Mouse (Mus musculus) limb, embryonic 11.5 days (tissue): ENCODE data around the gene Slc5a10. TPM values are rescaled to one million over a fixed set of nuclear protein-coding genes. Genes with fewer than 3 reads are reported as not detected.

Experiments used
- ATAC-seq: fragments of 200-750 bp; cut with Nextera tagmentation; 2 replicates; pipeline ENCODE4 v1.8.0; 2017; ENCODE audit warnings: low read depth; ENCODE audit not compliant: insufficient number of reproducible peaks, low FRiP score, low TSS enrichment
- DNase-seq: peaks from one replicate; pipeline ENCODE4 v3.0.0-alpha.2; 2015; ENCODE audit warnings: low spot score
- H3K27ac ChIP-seq: fragments of 300-500 bp; sonication (generic); replicated peaks from 2 replicates; pipeline ENCODE4 v1.5.1; 2014; ENCODE audit warnings: low read depth, mild to moderate bottlenecking, low read length
- H3K27me3 ChIP-seq: fragments of 300-500 bp; sonication (generic); 2 replicates; pipeline ENCODE4 v1.6.1; 2014; ENCODE audit warnings: mild to moderate bottlenecking, low read length, mixed read lengths; ENCODE audit not compliant: control insufficient read depth, insufficient read depth
- H3K36me3 ChIP-seq: fragments of 300-500 bp; sonication (generic); 2 replicates; pipeline ENCODE4 v1.6.1; 2014; ENCODE audit warnings: mild to moderate bottlenecking, low read length, moderate library complexity, mixed read lengths; ENCODE audit not compliant: control insufficient read depth, insufficient read depth
- H3K4me1 ChIP-seq: fragments of 300-500 bp; sonication (generic); 2 replicates; pipeline ENCODE4 v1.6.1; 2014; ENCODE audit warnings: low read length, mixed read lengths; ENCODE audit not compliant: control insufficient read depth, insufficient read depth
- H3K4me2 ChIP-seq: fragments of 300-500 bp; sonication (generic); 2 replicates; pipeline ENCODE4 v1.6.1; 2014; ENCODE audit warnings: low read depth, mild to moderate bottlenecking, moderate library complexity; ENCODE audit not compliant: severe bottlenecking
- H3K4me3 ChIP-seq: fragments of 300-500 bp; sonication (generic); 2 replicates; pipeline ENCODE4 v1.5.1; 2014; ENCODE audit warnings: low read depth, low read length
- H3K9ac ChIP-seq: fragments of 300-500 bp; sonication (generic); 2 replicates; pipeline ENCODE4 v1.6.1; 2014; ENCODE audit warnings: mild to moderate bottlenecking, low read length
- H3K9me3 ChIP-seq: fragments of 300-500 bp; sonication (generic); 2 replicates; pipeline ENCODE4 v1.6.1; 2016; ENCODE audit warnings: low read length; ENCODE audit not compliant: control insufficient read depth
- WGBS: fragments of 180-500 bp; shearing (Covaris S2); extraction: QIAGEN DNeasy Blood & Tissue Kit; methylation state at CpG from one replicate; pipeline ENCODE4 v1.1.7; 2014; 5-methylcytosine and 5-hydroxymethylcytosine counted together
- polyA plus RNA-seq: library from polyadenylated mRNA; unstranded; fragments of >200 nt; fragmentation: Nextera tagmentation; extraction: Ambion mirVana; gene quantifications from 2 replicates; pipeline ENCODE4 v1.2.1, GENCODE M21; 2014

The Slc5a10 gene
- polyA plus RNA-seq, 1 experiment from 2014 or later, result 0.11 TPM

DNA sequence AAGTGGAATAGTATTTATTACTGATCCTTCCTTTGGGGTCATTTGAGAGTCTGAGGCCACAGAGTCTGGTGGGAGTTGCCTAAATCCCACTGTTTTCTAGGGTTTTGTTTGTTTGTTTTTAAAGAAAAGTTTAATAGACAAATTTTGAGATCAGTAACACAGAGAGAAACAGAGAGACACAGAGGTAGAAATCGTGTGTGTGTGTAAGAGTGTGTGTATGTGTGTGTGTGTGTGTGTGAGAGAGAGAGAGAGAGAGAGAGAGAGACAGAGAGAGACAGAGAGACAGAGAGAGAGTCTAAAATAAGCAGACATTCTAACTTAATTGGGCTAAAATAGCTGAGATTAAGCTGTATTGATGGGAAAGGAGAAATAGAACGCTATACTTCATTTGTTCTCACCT lies 67.1 kb downstream of the Slc5a10 start:
- Histone ChIP-seq H3K27me3 (no peaks in the 10 kb centered on the region), H3K4me3 (no peak overlapping the region)
- DNase-seq, result no peak

DNA sequence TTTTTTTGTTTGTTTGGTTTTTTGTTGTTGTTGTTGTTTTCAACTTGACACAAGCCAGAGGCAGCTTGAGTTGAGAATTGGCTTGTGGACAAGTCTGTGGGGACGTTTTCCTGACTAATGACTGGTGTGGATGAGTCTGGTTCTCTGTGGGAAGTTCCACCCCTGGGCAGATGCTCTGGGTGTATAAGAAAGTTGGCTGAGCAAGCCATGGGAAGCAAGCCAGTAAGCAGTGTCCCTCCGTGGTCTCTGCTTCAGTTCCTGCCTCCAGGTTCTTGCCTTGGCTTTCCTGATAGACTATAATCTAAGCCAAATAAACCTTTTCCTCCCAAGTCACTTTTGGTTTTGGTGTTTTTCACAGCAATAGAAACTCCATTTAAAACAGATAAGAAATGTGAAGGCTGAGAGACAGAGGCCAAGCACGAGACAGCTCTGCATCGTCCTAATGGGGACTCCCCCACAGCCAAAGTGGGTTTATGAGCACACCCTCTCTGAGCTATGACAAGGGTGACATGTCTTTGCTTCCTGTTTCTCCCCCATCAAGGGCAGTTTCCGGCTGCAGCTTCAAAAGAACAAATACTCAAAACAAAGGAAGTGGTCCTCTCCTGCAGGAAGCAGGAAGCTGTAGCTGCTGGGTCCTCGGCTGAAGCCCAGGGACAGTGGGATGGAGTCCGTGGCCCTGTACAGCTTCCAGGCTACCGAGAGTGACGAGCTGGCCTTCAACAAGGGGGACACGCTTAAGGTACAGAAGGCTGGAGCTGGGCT lies 67.8 kb downstream of the Slc5a10 start, which contains the start of gene Grap:
Gene Grap, plus strand, starts transcription at position 580 of the 762 bp plus-strand sequence.
- no peaks in the 10 kb centered on the region for H3K27me3 ChIP-seq
- no peak within 1 kb of the TSS for H3K9ac ChIP-seq
- ATAC-seq (no peak), DNase-seq (no peak)
- 73% methylated on average over 10 of the region's 10 CpGs for WGBS
- H3K4me2 ChIP-seq, result no peak within 1 kb of the TSS
- no peaks in the 10 kb centered on the region for H3K36me3 ChIP-seq
- no peak within 1 kb of the TSS for H3K4me3 ChIP-seq
- H3K9me3 ChIP-seq, result no peaks in the 10 kb centered on the region
- no peaks in the 10 kb centered on the region for H3K4me1 ChIP-seq
- no peak within 1 kb of the TSS for H3K27ac ChIP-seq

More for the DNA sequence above, 67.1 kb downstream of the Slc5a10 start:
- Histone ChIP-seq H3K27ac (no peak overlapping the region), H3K4me2 (no peak overlapping the region), H3K4me1 (no peaks in the 10 kb centered on the region), H3K36me3 (no peaks in the 10 kb centered on the region), H3K9ac (no peak overlapping the region), H3K9me3 (no peaks in the 10 kb centered on the region)
- ATAC-seq, result no peak
- WGBS, result 74% methylated on average over 2 of the region's 2 CpGs

DNA sequence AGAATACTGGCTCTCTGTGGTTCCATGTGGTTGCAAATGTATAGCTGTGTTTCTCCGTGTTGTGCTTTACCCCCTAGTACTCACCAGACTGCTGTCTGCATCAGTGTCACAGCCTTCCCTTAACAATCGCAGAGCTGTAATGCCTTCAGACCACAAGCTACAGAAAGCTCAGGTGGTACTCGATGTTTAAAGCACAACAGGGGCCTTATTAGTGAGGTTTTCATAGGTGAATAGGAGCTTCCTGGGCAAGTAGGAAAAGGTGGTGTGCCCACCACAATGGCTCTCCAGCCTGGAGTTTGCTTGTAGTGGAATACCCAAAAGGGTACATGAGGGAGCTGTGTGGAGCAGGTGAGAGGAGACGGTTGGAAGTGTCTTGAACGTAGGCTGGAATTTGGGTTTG lies 68.4 kb downstream of the Slc5a10 start:
- WGBS, result 91% methylated on average over 5 of the region's 5 CpGs
- no peaks in the 10 kb centered on the region for H3K36me3 ChIP-seq
- H3K9ac ChIP-seq, result no peak overlapping the region
- H3K27me3 ChIP-seq, result no peaks in the 10 kb centered on the region
- H3K9me3 ChIP-seq, result no peaks in the 10 kb centered on the region
- DNase-seq, result no peak
- H3K4me2 ChIP-seq, result no peak overlapping the region
- no peaks in the 10 kb centered on the region for H3K4me1 ChIP-seq
- no peak overlapping the region for H3K4me3 ChIP-seq
- no peak for ATAC-seq
- H3K27ac ChIP-seq, result no peak overlapping the region

DNA sequence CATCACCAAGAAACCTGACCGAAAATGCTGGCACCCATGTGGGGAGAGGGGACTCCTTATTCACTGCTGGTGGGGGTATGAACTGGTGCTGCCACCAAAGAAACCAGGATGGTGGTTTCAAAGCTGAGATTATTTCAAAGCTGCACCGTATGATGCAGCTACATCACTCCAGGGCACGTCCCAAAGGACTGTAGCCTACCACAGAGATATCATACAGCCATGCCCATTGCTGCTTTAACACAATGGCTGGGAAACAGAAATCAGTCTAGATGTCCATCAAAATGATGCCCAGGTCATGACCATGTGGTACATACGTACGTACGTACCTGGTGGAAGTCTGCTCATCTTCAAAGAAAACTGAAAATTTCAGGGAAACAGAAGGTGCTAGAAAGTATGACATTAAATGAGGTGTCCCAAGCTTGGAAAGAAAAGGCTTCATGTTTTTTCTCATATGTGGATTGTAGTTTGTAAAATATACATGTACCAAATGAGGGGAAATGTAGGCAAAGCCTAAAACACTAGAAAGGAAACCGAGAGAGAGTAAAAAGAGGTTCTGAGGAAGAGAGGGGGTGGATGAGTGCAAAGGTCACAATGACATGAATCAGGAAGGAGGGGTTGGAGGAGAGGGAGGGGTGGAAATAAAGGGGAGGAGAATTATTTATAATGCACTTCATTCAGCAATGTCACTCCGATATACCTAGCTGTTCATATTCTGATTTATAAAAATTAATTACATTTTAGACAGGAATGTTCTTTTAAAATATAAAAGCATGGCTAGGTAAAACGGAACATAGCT lies 70.0 kb downstream of the Slc5a10 start:
- Histone ChIP-seq H3K4me3 (no peak overlapping the region), H3K9me3 (no peaks in the 10 kb centered on the region), H3K4me2 (no peak overlapping the region), H3K9ac (no peak overlapping the region), H3K27ac (no peak overlapping the region), H3K36me3 (no peaks in the 10 kb centered on the region), H3K4me1 (no peaks in the 10 kb centered on the region), H3K27me3 (no peaks in the 10 kb centered on the region)
- ATAC-seq, result no peak
- WGBS, result 87% methylated on average over 9 of the region's 9 CpGs
- no peak for DNase-seq

DNA sequence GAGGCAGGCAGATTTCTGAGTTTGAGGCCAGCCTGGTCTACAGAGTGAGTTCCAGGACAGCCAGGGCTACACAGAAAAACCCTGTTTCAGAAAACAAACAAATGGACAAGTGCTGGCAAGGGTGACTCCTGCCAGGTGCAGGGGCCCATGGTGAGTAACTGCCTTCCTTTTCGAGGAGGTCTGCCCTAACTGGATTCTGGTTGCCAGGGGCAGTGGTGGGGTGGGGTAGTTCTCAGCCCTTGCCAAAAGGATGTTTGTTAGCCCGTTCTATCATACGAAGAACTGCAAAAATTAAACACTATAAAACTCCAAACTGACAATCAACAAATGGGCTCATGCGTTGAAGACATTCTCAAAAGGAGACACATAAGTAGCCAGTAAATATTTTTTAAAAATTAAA lies 71.0 kb downstream of the Slc5a10 start:
- H3K36me3 ChIP-seq, result no peaks in the 10 kb centered on the region
- no peaks in the 10 kb centered on the region for H3K9me3 ChIP-seq
- H3K4me2 ChIP-seq, result no peak overlapping the region
- no peaks in the 10 kb centered on the region for H3K27me3 ChIP-seq
- no peak overlapping the region for H3K4me3 ChIP-seq
- WGBS, result 88% methylated on average over 4 of the region's 4 CpGs
- H3K27ac ChIP-seq, result no peak overlapping the region
- DNase-seq, result no peak
- H3K4me1 ChIP-seq, result no peaks in the 10 kb centered on the region
- no peak overlapping the region for H3K9ac ChIP-seq
- no peak for ATAC-seq

DNA sequence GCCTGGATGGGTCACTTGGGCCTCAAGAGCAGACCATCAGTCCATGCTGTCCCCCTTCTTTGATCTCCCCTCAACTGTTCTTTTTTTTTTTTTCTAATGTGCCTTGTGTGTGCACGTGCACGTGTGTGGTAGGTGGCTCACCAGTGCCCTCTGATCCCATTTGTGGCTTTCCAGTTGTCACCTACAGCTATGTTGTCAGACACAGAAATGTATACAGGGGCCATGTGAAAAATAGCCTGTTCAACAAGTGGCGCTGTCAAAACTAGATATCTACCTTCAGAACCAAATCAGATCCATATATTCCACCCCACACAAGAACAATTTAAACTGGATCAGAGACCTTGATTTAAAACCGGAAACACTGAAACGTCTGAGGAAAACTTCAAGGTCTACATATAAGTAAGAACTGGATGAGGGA lies 71.5 kb downstream of the Slc5a10 start:
- no peak overlapping the region for H3K4me3 ChIP-seq
- H3K4me2 ChIP-seq, result no peak overlapping the region
- DNase-seq (no peak), ATAC-seq (no peak)
- WGBS, result 89% methylated on average over 5 of the region's 5 CpGs
- no peaks in the 10 kb centered on the region for H3K4me1 ChIP-seq
- no peaks in the 10 kb centered on the region for H3K27me3 ChIP-seq
- H3K9me3 ChIP-seq, result no peaks in the 10 kb centered on the region
- H3K27ac ChIP-seq, result no peak overlapping the region
- H3K9ac ChIP-seq, result no peak overlapping the region
- H3K36me3 ChIP-seq, result no peaks in the 10 kb centered on the region

DNA sequence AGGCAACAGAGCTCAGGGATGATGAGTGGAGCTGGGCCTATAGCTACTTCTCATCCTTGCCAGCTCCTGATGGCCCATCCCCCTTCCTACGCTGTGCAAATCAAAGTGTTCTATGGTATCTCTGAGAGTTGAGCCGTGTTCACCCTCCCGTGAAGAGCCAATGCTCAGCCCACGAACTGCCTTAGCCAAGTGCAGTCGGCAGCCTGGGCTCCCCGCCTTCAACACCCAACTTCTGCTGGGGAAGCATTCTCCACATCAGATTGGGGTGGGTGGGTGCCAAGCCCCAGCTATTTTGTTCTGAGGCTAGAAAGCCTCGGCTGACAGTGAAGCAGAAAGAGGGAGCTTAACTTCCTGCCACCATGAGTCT lies 71.9 kb downstream of the Slc5a10 start:
- Histone ChIP-seq H3K9me3 (no peaks in the 10 kb centered on the region), H3K4me3 (no peak overlapping the region), H3K27me3 (no peaks in the 10 kb centered on the region), H3K9ac (no peak overlapping the region), H3K4me2 (no peak overlapping the region), H3K4me1 (no peaks in the 10 kb centered on the region), H3K36me3 (no peaks in the 10 kb centered on the region), H3K27ac (no peak overlapping the region)
- WGBS, result 91% methylated on average over 7 of the region's 7 CpGs
- ATAC-seq (no peak), DNase-seq (no peak)

DNA sequence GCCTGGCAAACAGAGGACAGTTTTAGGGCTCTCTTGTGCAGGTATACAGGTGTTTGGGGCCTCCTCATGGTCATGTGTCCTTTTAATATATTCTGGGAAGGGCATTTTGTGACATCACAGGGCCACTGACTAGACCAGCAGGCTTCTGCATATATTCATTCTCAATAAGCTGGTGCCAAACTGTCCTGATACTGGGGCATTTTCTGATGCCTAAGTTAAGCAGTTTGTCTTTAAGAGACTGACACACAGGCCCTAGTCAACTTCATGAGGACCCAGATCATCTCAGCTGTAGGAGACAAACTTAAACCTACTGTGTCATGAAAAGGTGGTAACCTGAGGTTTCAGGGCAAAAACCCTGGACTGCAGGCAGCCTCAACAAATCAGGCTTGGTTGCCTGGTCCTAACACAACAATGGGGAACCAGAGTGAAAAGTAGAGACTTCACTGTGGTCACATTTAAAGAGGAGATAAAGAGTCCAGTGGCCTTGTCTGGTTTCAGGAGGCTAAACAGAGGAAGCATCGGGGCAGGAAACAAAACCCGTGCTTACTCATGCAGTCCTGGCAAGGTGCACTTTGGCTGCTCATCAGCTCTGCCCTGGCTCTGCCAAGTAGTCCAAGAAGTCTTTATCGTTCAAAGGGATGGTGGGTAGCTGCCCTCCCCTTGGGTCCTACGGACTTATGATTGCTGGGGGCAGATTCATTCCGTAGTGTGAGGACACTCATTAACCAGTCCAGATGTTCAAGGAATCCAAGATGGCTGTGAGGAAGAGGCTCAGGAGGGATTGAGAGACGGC lies 72.5 kb downstream of the Slc5a10 start:
- ATAC-seq (no peak), DNase-seq (no peak)
- Histone ChIP-seq H3K9ac (no peak overlapping the region), H3K4me1 (no peaks in the 10 kb centered on the region), H3K27me3 (no peaks in the 10 kb centered on the region), H3K9me3 (no peaks in the 10 kb centered on the region), H3K36me3 (no peaks in the 10 kb centered on the region), H3K4me2 (no peak overlapping the region), H3K4me3 (no peak overlapping the region), H3K27ac (no peak overlapping the region)
- 79% methylated on average over 6 of the region's 6 CpGs for WGBS
